Mouse (Mus musculus) thymus, adult 2 months (tissue): ENCODE measurements at regions not wholly inside any gene's neighbourhood (a gene's known extent, or its start where the extent isn't known, plus 50 kb on each side); places are given as distances from the start of the nearest gene placed in this dataset.

Source experiments
- CTCF ChIP-seq: fragments of 200-500 bp; IDR thresholded peaks from 2 replicates; pipeline ENCODE4 v1.5.1; 2012; ENCODE audit warnings: mild to moderate bottlenecking, control low read depth, low read length, moderate library complexity, borderline replicate concordance; ENCODE audit not compliant: control insufficient read depth, poor library complexity, insufficient read depth; ENCODE audit errors: extremely low read depth
- POLR2A ChIP-seq: fragments of 200-500 bp; IDR thresholded peaks from 2 replicates; pipeline ENCODE4 v1.6.1; 2012; ENCODE audit warnings: mild to moderate bottlenecking, low read length, control low read depth, moderate library complexity; ENCODE audit not compliant: control insufficient read depth, poor library complexity, insufficient read depth; ENCODE audit errors: extremely low read depth

GRCm38 (mm10) chr13:112161886-112162285 lies 126.4 kb upstream of the Ankrd55 start:
- TF ChIP-seq POLR2A (no peak), CTCF (no peak)
